Mouse (Mus musculus) R1 (cell line): ENCODE measurements around the gene Pnpla2.
A peak's percentile ranks its signal among the peaks of the same experiment; 100 is the strongest.

Experiments
- DNase-seq: peaks from one replicate; pipeline ENCODE4 v3.0.0-alpha.2; 2018; ENCODE audit warnings: low read depth, low spot score

Gene Pnpla2

DNA sequence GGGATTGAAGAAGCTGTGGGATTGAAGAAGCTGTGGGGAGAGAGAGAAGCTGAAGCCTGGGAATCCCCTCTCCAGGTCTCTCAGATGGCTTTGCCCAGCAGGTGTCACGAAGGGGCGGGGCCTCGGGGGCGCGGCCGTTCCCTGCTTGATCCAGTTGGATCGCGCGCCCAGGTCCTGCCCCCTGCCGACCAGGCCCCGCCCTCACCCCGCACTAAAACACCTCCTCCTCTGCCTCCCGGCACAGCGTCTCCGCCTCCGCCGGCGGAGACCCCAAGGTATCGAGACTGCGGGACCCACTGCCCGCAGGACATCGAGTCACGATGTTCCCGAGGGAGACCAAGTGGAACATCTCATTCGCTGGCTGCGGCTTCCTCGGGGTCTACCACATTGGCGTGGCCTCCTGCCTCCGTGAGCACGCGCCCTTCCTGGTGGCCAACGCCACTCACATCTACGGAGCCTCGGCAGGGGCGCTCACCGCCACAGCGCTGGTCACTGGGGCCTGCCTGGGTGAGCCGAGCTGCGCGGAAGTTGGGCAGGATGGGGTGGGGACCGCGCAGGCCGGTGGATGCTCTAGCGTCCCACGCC lies at the start of gene Pnpla2:
TSS of gene Pnpla2 (plus strand) at position 232 of the 585 bp plus-strand sequence.
- peak; percentile 96 for DNase-seq

DNA sequence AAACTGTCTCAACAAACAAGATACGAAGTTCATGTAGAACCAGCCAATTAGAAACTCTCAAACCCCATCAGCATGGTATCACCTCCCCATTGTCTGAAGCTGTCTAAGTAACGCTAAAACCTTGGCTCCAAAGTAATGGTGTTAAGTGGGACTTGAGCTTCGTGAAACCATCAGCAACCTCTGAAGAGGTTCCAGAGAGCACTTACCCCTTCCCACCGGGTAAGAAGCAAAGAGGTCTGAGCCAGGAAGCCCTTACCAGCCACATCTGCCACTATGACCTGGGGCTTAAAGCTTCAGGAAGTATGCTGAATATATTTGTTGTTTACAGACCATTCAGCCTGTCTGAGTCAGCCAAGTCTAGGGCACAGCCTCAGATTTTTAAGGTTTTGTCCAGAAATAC lies 49.5 kb upstream of the Pnpla2 start:
- no peak for DNase-seq

DNA sequence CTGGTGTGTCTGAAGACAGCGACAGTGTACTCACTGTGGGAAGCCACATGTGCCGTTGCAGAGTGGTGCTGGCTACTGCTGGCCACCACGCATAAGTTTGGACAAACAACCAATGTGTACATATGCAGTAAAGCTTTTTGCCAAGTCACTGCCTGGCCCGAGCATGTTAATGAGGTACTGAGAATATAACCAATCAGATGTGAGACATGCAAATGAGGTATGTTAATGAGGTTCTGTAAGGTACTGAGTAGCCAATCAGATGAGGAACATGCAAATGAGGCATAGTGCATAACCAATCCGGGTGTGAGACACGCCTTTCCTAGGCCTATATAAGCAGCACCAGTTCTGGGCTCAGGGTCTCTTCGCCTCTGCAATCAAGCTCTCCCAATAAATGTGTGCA lies 47.3 kb upstream of the Pnpla2 start:
- DNase-seq = peak; percentile 75

- DNase-seq = peak; percentile 89
Observed at GRCm38 (mm10) chr7:141408833-141409232, 46.2 kb upstream of the Pnpla2 start.

DNA sequence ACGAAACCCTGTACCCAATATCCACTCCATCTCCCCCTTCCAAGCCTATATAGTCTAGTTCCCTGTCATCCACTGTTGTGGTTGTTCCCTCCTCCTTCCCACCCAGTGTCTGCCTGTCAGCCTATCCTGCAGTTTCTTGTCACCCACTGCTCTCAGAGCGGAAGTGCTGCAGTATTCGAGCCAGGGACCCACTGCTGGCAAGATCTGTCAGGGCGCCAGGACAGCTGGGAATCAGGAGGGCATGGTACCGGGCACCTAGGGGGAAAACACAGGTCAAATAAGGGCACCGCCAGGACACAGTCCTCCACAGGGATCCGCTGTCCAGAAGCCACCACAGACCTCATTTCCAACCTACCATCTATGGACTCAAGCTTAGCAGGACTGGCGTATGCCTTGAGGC lies 44.4 kb upstream of the Pnpla2 start:
- no peak for DNase-seq

DNA sequence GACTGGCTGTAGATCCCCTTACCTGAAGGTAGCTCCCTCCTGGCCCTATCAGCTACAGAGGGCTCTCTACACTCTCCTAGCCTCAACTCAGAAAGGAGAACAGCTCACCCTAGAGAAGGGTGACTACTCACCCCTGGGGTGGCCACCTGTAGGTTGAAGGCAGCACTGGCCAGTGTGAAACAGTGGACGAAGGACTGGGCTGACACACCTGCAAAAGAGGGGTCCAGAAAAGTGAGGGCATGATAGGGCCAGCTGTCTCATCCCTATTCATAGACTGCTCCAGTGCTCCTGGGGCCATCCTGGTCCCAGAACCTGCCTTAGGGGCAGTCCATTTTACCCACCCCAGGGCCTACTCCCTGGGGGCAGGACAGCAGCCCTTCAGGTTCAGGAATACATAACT lies 43.3 kb upstream of the Pnpla2 start:
- DNase-seq = no peak

- peak; percentile 68 for DNase-seq
Observed at GRCm38 (mm10) chr7:141413331-141413730, 41.7 kb upstream of the Pnpla2 start.

- peak; percentile 98 for DNase-seq
Observed at GRCm38 (mm10) chr7:141413809-141414584, 41.0 kb upstream of the Pnpla2 start, which contains the start of gene Gatd1. TSS of gene Gatd1 (minus strand) at chr7:141414136.

DNA sequence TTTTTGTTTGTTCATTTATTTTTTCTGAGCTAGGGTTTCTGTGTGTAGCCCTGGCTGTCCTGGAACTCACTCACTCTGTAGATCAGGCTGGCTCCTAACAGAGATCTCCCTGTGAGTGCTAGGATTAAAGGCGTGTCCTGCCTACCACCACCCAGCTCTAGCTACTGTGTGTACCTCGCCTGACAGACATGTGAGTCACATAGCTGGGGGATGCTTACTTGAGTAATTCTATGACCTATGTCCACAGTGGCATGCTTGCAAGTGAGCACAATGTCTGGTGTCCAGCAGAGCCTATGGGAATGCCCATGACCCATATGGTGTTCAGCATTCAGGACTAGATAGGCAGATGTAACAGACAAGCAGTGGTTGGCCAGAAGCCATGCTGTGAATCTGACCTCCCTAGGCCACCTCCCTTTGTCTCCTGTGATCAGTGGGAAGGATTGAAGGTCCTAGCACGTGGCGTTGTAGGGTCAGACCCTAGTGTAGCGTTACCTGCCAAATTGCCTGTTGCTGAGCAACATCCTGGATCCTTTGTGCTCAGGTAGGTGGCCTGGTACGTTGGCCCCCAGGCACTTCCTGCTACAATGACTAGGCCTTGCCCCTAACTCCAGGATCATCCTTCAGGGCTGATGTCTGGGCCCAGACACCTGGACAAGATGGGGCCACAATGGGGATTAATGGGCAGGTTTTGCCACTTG lies 38.7 kb upstream of the Pnpla2 start:
- DNase-seq = peak; percentile 59

GRCm38 (mm10) chr7:141417731-141418681 lies 37.0 kb upstream of the Pnpla2 start:
- DNase-seq = no peak

DNA sequence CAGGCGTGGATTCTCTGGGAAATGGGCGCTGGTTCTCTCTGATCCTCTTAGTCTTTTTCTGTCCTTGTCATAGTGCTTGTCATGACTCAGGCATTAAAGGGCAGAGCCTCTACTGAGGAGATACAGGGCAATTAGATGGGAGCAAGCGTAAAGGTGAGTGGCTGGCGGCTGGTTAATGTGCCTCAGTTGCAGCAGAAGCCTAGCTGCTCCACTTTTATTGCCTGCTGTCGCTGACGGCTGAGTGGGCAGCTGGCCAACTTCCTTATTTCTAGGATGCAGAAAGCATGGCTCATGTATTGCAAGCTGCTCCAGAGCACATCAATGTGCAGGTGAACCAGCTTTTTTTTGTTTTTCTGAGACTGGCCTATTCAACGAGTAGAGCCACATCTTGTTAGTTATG lies 36.0 kb upstream of the Pnpla2 start:
- no peak for DNase-seq

DNA sequence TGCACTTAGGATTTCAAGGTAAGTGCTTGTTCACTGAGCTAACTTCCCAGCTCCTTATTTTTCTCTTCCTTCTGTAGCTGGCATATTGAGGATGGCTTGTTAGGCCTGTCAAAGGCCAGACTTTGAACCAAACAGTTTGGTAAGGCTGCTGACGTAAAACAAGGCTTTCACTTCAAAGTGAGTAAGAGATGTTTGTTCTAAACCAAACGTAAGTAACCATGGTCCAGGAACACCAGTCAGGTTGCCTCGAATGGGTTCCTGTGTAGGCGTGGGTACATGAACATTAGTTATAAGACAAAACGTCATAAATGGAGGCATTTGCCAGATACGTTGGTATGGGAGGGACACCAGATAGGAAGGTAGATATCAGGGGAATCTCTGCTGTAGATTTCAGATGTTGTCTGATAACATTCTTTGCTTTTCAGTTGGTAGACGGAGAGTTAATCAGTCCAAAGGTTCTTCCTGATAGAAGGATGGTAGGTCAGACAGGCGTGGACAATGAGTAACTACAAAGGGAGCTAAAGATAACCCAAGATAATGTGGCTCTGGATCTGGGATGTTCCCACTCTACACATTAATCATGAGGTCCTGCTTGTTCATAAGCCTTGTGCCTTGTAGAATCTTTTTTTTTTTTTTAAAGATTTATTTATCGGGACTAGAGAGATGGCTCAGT lies 34.8 kb upstream of the Pnpla2 start:
- no peak for DNase-seq

DNA sequence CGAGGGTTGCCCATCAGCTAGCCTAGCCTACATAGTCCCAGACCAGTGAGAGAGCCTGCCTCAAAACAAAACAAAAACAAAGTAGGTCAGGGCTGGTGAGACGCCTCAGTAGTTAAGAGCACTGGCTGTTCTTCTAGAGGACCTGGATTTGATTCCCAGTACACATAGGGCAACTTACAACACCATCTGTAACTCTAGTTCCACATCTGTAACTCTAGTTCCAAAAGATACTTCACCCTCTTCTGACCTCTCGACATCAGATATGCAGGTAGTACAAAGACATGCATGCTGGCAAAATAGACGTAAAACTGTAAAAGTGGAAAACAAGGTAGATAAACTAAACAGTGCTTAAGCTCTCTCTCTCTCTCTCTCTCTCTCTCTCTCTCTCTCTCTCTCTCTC lies 31.2 kb upstream of the Pnpla2 start:
- DNase-seq = no peak

- DNase-seq = no peak
Observed at GRCm38 (mm10) chr7:141426948-141427730, 27.9 kb upstream of the Pnpla2 start.

DNA sequence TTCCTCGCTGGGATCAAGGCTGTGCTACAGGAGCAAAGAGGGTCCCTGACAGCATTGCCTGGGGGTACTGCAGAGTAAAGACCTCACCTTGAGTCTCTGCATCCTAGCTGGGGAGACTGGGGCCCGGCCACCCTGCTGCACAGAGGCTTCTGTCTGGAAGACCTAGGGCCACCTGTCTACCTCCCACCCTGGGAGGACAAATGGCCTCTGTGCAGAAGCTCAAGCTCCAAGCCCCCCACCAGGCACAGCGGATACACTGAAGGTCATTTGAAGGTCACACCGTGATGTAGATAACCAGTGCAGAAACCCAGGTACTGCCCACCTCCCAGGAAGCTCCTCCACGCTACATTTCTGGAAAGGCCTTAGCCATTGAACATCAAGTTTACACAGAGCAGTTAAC lies 26.3 kb upstream of the Pnpla2 start:
- no peak for DNase-seq

DNA sequence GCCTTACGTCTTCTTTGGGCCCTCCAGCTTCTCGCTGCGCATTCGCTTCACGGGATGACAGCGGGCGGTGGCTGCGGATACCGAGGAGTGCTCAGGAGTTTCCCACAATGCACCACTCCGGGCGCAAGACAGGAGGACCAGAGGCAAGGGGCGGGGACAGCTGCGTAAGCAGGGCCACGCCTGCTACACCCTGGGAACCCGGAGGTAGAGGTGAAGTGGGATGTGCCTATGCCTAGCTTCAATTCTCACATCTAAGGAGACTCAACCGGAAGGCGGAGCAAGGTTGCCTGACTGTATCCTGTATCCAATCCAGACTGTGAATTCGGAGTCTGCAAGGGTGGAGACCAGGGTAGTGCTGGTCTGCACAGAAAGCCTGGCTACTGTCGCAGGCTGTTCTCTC lies 25.7 kb upstream of the Pnpla2 start, which contains the start of gene Cend1:
TSS of gene Cend1 (minus strand) at position 182 of the 400 bp plus-strand sequence.
- DNase-seq = peak; percentile 96

DNA sequence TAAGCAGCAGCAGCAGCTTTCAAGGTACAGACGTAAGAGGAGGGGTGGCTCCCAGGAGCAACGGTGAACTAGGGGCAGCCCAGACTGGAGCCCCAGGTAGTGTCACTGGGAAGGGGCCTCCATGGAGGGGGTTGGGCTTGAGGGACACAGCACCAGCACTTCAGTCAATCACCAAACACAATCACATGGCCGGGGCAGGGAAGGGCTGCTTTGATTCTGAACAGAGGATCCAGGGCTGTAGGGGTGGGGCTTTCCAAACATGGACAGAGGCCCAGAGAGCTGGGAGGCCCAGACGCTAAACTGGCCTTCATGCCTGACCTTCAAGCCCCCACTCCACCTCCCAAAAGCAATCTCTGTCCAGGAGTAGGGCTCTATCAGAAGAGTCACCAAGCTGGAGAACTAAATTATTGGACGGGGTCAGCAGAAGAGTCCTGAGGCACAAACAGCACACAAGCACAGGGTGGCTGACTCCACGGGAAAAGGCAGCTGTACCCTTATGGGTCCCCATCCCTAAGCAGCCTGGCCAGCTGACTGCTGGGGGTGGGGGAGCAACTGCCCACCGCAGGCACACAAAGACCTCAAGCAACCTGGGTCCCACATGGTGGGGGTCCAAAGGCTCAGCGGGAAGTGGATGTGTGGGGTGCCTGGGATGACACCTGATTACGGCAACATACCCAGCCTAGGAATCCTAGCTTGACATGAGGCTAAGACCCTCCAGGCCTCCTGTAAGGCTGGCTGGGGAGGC lies 25.0 kb upstream of the Pnpla2 start:
- DNase-seq = no peak

GRCm38 (mm10) chr7:141430585-141431240 lies 24.3 kb upstream of the Pnpla2 start:
- DNase-seq = no peak
